Comparison of ENCODE assay signal across 7 mouse cellular contexts in genomic region chr19:36679028-36679820, GRCm38 (mm10). TPM values are rescaled to one million over a fixed set of nuclear protein-coding genes. Genes with fewer than 3 reads are reported as not detected.
DNase-seq lines count a peak whose midpoint lies in the region; ATAC-seq and TF ChIP-seq lines count a peak whose summit lies in the region.

No protein-coding gene starts in this region.

- peak overlapping the region; percentile 64 for H3K27ac ChIP-seq in lung, embryonic 14.5 days (ENCODE audit: low read depth)
- H3K27ac ChIP-seq in lung, postnatal 0 days (ENCODE audit: low read length) = no peak overlapping the region
- H3K27ac ChIP-seq in embryonic facial prominence, embryonic 10.5 days (replicated peaks) = peak overlapping the region; percentile 70
- peak overlapping the region; percentile 66 for H3K27ac ChIP-seq in neural tube, embryonic 14.5 days (ENCODE audit: low read depth, low read length)

- no peak overlapping the region for H3K4me3 ChIP-seq in lung, embryonic 14.5 days (ENCODE audit: low read depth, low read length)
- H3K4me3 ChIP-seq in lung, postnatal 0 days (ENCODE audit: low read depth, low read length) = no peak overlapping the region
- no peak overlapping the region for H3K4me3 ChIP-seq in embryonic facial prominence, embryonic 10.5 days
- H3K4me3 ChIP-seq in neural tube, embryonic 14.5 days (ENCODE audit: low read depth, low read length) = no peak overlapping the region

- H3K27me3 ChIP-seq in lung, embryonic 14.5 days (ENCODE audit: insufficient read depth, low read length) = no peaks in the 10 kb centered on the region
- no peaks in the 10 kb centered on the region for H3K27me3 ChIP-seq in lung, postnatal 0 days (replicated peaks; ENCODE audit: insufficient read depth, low read length)
- H3K27me3 ChIP-seq in embryonic facial prominence, embryonic 10.5 days (replicated peaks; ENCODE audit: low read depth, poor library complexity, severe bottlenecking) = no peaks in the 10 kb centered on the region
- no peaks in the 10 kb centered on the region for H3K27me3 ChIP-seq in neural tube, embryonic 14.5 days (ENCODE audit: control insufficient read depth, insufficient read depth, low read length)

- TF ChIP-seq CTCF in lung, embryonic 14.5 days (IDR thresholded peaks at IDR 0.05; ENCODE audit: low read depth) = no peak
- TF ChIP-seq CTCF in lung, postnatal 0 days (IDR thresholded peaks at IDR 0.05) = no peak

- peaks cover 40% of the 10 kb centered on the region for H3K4me1 ChIP-seq in lung, embryonic 14.5 days (ENCODE audit: insufficient read depth)
- H3K4me1 ChIP-seq in lung, postnatal 0 days (ENCODE audit: insufficient read depth, low read depth, low read length) = peaks cover 15% of the 10 kb centered on the region; the same call in 1 of the 2 replicates
- H3K4me1 ChIP-seq in embryonic facial prominence, embryonic 10.5 days = peaks cover 19% of the 10 kb centered on the region
- H3K4me1 ChIP-seq in neural tube, embryonic 14.5 days (ENCODE audit: control insufficient read depth, insufficient read depth, low read length) = peaks cover 15% of the 10 kb centered on the region; the same call in 1 of the 2 replicates

- H3K9me3 ChIP-seq in lung, embryonic 14.5 days (ENCODE audit: low read depth, low read length) = no peaks in the 10 kb centered on the region
- no peaks in the 10 kb centered on the region for H3K9me3 ChIP-seq in lung, postnatal 0 days (ENCODE audit: low read length)
- no peaks in the 10 kb centered on the region for H3K9me3 ChIP-seq in embryonic facial prominence, embryonic 10.5 days
- H3K9me3 ChIP-seq in neural tube, embryonic 14.5 days (ENCODE audit: control insufficient read depth, low read length) = no peaks in the 10 kb centered on the region

- H3K4me2 ChIP-seq in lung, embryonic 14.5 days = no peak overlapping the region
- no peak overlapping the region for H3K4me2 ChIP-seq in lung, postnatal 0 days (replicated peaks; ENCODE audit: low read depth, low read length)
- no peak overlapping the region for H3K4me2 ChIP-seq in neural tube, embryonic 14.5 days (ENCODE audit: low read depth, low read length)

- ATAC-seq in lung, embryonic 14.5 days (ENCODE audit: insufficient read depth) = peak; percentile 12; the same call in 1 of the 2 replicates
- ATAC-seq in lung, postnatal 0 days = no peak
- peak; percentile 62 for ATAC-seq in neural tube, embryonic 14.5 days (ENCODE audit: low read depth)

- peak; percentile 46 for DNase-seq in lung, embryonic 14.5 days
- no peak for DNase-seq in lung, postnatal 0 days (ENCODE audit: low spot score)
- peak; percentile 38 for DNase-seq in embryonic facial prominence, embryonic 10.5 days (ENCODE audit: low spot score)
- DNase-seq in heart, postnatal 36 days = peak; percentile 45 to 56
- DNase-seq in left cerebral cortex, postnatal 25 days (ENCODE audit: low spot score in 2 of 2) = no peak
- DNase-seq in Muller cell, postnatal 12 days (ENCODE audit: inconsistent ontology term) = no peak

- WGBS in lung, embryonic 14.5 days = 31% methylated on average over 4 of the region's 4 CpGs
- WGBS in lung, postnatal 0 days = 39% methylated on average over 4 of the region's 4 CpGs
- 18% methylated on average over 4 of the region's 4 CpGs for WGBS in embryonic facial prominence, embryonic 10.5 days
- WGBS in neural tube, embryonic 14.5 days = 13% methylated on average over 4 of the region's 4 CpGs

- intact Hi-C loops in heart, postnatal 36 days (cut with DNase I) = no loop called here
- intact Hi-C loops in left cerebral cortex, postnatal 25 days (cut with DNase I) = no loop called here

- H3K36me3 ChIP-seq in lung, embryonic 14.5 days (ENCODE audit: insufficient read depth) = no peaks in the 10 kb centered on the region
- no peaks in the 10 kb centered on the region for H3K36me3 ChIP-seq in lung, postnatal 0 days (ENCODE audit: insufficient read depth, low read length)
- no peaks in the 10 kb centered on the region for H3K36me3 ChIP-seq in embryonic facial prominence, embryonic 10.5 days (replicated peaks)
- no peaks in the 10 kb centered on the region for H3K36me3 ChIP-seq in neural tube, embryonic 14.5 days (ENCODE audit: control insufficient read depth, insufficient read depth, low read length)

- TF ChIP-seq EP300 in lung, postnatal 0 days (IDR thresholded peaks at IDR 0.05) = no peak

- H3K9ac ChIP-seq in lung, embryonic 14.5 days = no peak overlapping the region
- no peak overlapping the region for H3K9ac ChIP-seq in lung, postnatal 0 days (replicated peaks; ENCODE audit: low read depth)
- no peak overlapping the region for H3K9ac ChIP-seq in neural tube, embryonic 14.5 days (replicated peaks; ENCODE audit: low read depth, low read length)

RNA-seq across cellular contexts. Expression of gene Ppp1r3c, which starts 57.2 kb away (rescaled TPM):
- polyA plus RNA-seq in lung, embryonic 14.5 days (2014; fragmentation: Nextera tagmentation; extraction: Ambion mirVana) = 67.5 and 80.9 TPM in 2 replicates
- 39.4 and 51.4 TPM in 2 replicates for polyA plus RNA-seq in lung, postnatal 0 days (2015; fragmentation: Nextera tagmentation; extraction: Ambion mirVana)
- 1.8 and 2.2 TPM in 2 replicates for polyA plus RNA-seq in embryonic facial prominence, embryonic 10.5 days (2016; fragmentation: Nextera tagmentation; extraction: Ambion mirVana)
- total RNA-seq in heart, postnatal 36 days (2021) = 100 to 1,000 TPM in 1 of 2 experiments, 10 to 100 TPM in 1; 65.8 to 116 TPM
- polyA plus RNA-seq in neural tube, embryonic 14.5 days (2014; fragmentation: Nextera tagmentation; extraction: Ambion mirVana) = 20.3 and 21.9 TPM in 2 replicates
- total RNA-seq in left cerebral cortex, postnatal 25 days (2021) = 10 to 100 TPM; 43.3 to 56.0 TPM

Comparison
In these comparisons a context has a peak if more than half of its experiments do, and no peak if none do; other contexts are left out.
1. DNase-seq: peak in lung, embryonic 14.5 days (single experiment), embryonic facial prominence, embryonic 10.5 days (single experiment) and heart, postnatal 36 days (2 of 2); none in lung, postnatal 0 days (single experiment), left cerebral cortex, postnatal 25 days (0 of 2) and Muller cell, postnatal 12 days (single experiment).